Mouse (Mus musculus): ENCODE results near the gene Tubb4b.

- no peak for TF ChIP-seq CTCF (IDR thresholded peaks at IDR 0.05; ENCODE audit: control insufficient read depth, insufficient read depth, insufficient replicate concordance, low read depth, low read length)
- TF ChIP-seq POLR2A (IDR thresholded peaks at IDR 0.05; ENCODE audit: control insufficient read depth, low read depth, low read length), result no peak
Measured at GRCm38 (mm10) chr2:25228995-25229530, 4.6 kb upstream of the Tubb4b start.

Measured in testis, adult 2 months (tissue).